Mouse (Mus musculus) liver, embryonic 14.5 days (tissue): ENCODE results near the gene Dhx57.

Experiments used
- CTCF ChIP-seq: IDR thresholded peaks from 2 replicates; pipeline ENCODE4 v1.5.1; 2016; ENCODE audit warnings: antibody characterized with exemption, low read depth, control low read depth
- EP300 ChIP-seq: IDR thresholded peaks from 2 replicates; pipeline ENCODE4 v1.6.1; 2016; ENCODE audit warnings: antibody characterized with exemption, low read depth

GRCm38 (mm10) chr17:80252757-80253525 lies 37.3 kb downstream of the Dhx57 start:
- TF ChIP-seq CTCF (no peak), EP300 (no peak)
